In the genomic region with DNA sequence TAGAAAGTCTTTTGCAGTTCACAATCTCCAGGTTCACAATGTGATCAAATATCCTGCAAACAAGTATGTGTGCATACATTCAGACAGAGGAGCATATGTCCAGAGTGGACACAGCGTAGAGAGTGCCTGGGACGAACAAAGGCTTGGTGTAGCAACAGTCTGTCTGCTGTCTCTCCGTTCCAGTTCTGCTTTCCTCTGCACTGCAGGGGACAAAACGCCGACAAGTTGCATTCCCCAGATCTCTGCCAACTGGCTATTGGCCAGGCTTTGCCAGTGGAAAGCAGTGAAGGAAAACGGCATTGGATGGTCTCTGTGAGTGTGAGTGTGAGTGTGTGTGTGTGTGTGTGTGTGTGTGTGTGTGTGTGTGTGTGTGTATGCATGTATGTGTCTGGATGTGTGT, we compare ENCODE assay signal across 8 mouse cellular contexts. TPM values are rescaled to one million over a fixed set of nuclear protein-coding genes. Genes with fewer than 3 reads are reported as not detected.
DNase-seq lines count a peak whose midpoint lies in the region; ATAC-seq and TF ChIP-seq lines count a peak whose summit lies in the region.

No protein-coding gene starts in this region.

- no peak overlapping the region for H3K4me2 ChIP-seq in forebrain, postnatal 0 days (ENCODE audit: low read depth)
- no peak overlapping the region for H3K4me2 ChIP-seq in forebrain, embryonic 11.5 days (ENCODE audit: low read depth, low read length, severe bottlenecking)
- no peak overlapping the region for H3K4me2 ChIP-seq in lung, postnatal 0 days (replicated peaks; ENCODE audit: low read depth, low read length)

- DNase-seq in forebrain, postnatal 0 days = peak; percentile 23
- no peak for DNase-seq in forebrain, embryonic 11.5 days (ENCODE audit: low spot score)
- peak; percentile 19 to 21 for DNase-seq in lung, adult 18-20 months
- no peak for DNase-seq in lung, adult 2 months
- DNase-seq in brain, embryonic 14.5 days (ENCODE audit: low read depth) = peak; percentile 71
- peak; percentile 66 for DNase-seq in lung, postnatal 0 days (ENCODE audit: low spot score)
- DNase-seq in cerebellum, adult 8-10 months = no peak
- no peak for DNase-seq in ovary, postnatal 14 days (ENCODE audit: low spot score)

- H3K4me3 ChIP-seq in forebrain, postnatal 0 days (ENCODE audit: low read depth, low read length) = no peak overlapping the region
- no peak overlapping the region for H3K4me3 ChIP-seq in forebrain, embryonic 11.5 days (ENCODE audit: low read depth, low read length)
- no peak overlapping the region for H3K4me3 ChIP-seq in lung, adult 2 months (replicated peaks; ENCODE audit: extremely low read depth, low read depth, low read length)
- H3K4me3 ChIP-seq in lung, postnatal 0 days (ENCODE audit: low read depth, low read length) = no peak overlapping the region

- peak; percentile 62 for ATAC-seq in forebrain, postnatal 0 days
- no peak for ATAC-seq in forebrain, embryonic 11.5 days (replicated peaks; ENCODE audit: low FRiP score)
- peak; percentile 60 for ATAC-seq in lung, postnatal 0 days

- TF ChIP-seq EP300 in lung, postnatal 0 days (IDR thresholded peaks at IDR 0.05) = no peak

- TF ChIP-seq POLR2A in lung, adult 2 months (IDR thresholded peaks at IDR 0.05; ENCODE audit: borderline replicate concordance, extremely low read depth, low read depth, low read length) = no peak
- TF ChIP-seq POLR2A in brain, embryonic 14.5 days (IDR thresholded peaks at IDR 0.05; ENCODE audit: borderline replicate concordance, extremely low read depth, insufficient read depth, insufficient read length, poor library complexity, severe bottlenecking) = no peak

- H3K36me3 ChIP-seq in forebrain, postnatal 0 days (ENCODE audit: insufficient read depth) = no peaks in the 10 kb centered on the region
- H3K36me3 ChIP-seq in forebrain, embryonic 11.5 days (ENCODE audit: control insufficient read depth, insufficient read depth, low read length) = no peaks in the 10 kb centered on the region
- H3K36me3 ChIP-seq in lung, postnatal 0 days (ENCODE audit: insufficient read depth, low read length) = no peaks in the 10 kb centered on the region

- no peak overlapping the region for H3K9ac ChIP-seq in forebrain, postnatal 0 days
- H3K9ac ChIP-seq in forebrain, embryonic 11.5 days (ENCODE audit: low read length) = no peak overlapping the region
- no peak overlapping the region for H3K9ac ChIP-seq in lung, postnatal 0 days (replicated peaks; ENCODE audit: low read depth)

- H3K9me3 ChIP-seq in forebrain, postnatal 0 days (ENCODE audit: low read length) = no peaks in the 10 kb centered on the region
- no peaks in the 10 kb centered on the region for H3K9me3 ChIP-seq in forebrain, embryonic 11.5 days (ENCODE audit: control insufficient read depth, low read length)
- H3K9me3 ChIP-seq in lung, postnatal 0 days (ENCODE audit: low read length) = no peaks in the 10 kb centered on the region

- no peaks in the 10 kb centered on the region for H3K4me1 ChIP-seq in forebrain, postnatal 0 days (ENCODE audit: insufficient read depth)
- no peaks in the 10 kb centered on the region for H3K4me1 ChIP-seq in forebrain, embryonic 11.5 days (replicated peaks; ENCODE audit: control insufficient read depth, insufficient read depth, low read length)
- H3K4me1 ChIP-seq in lung, adult 2 months (ENCODE audit: control insufficient read depth, insufficient read depth, low read length) = no peaks in the 10 kb centered on the region; the same call in 1 of the 2 replicates
- no peaks in the 10 kb centered on the region for H3K4me1 ChIP-seq in lung, postnatal 0 days (ENCODE audit: insufficient read depth, low read depth, low read length)

- no peak overlapping the region for H3K27ac ChIP-seq in forebrain, postnatal 0 days (ENCODE audit: low read depth, low read length)
- no peak overlapping the region for H3K27ac ChIP-seq in forebrain, embryonic 11.5 days (ENCODE audit: low read depth, low read length)
- H3K27ac ChIP-seq in lung, postnatal 0 days (ENCODE audit: low read length) = no peak overlapping the region

- no peak for TF ChIP-seq CTCF in forebrain, postnatal 0 days (IDR thresholded peaks at IDR 0.05; ENCODE audit: low read depth)
- TF ChIP-seq CTCF in lung, adult 2 months (IDR thresholded peaks at IDR 0.05; ENCODE audit: insufficient read depth, low read length) = no peak
- TF ChIP-seq CTCF in brain, embryonic 14.5 days (IDR thresholded peaks at IDR 0.05; ENCODE audit: borderline replicate concordance, extremely low read depth, insufficient read depth, insufficient read length) = no peak
- TF ChIP-seq CTCF in lung, postnatal 0 days (IDR thresholded peaks at IDR 0.05) = no peak

- WGBS in forebrain, postnatal 0 days = 31% methylated on average over 6 of the region's 6 CpGs
- WGBS in forebrain, embryonic 11.5 days = 87% methylated on average over 6 of the region's 6 CpGs
- WGBS in lung, adult 2 months = 26% methylated on average over 6 of the region's 6 CpGs
- 21% methylated on average over 6 of the region's 6 CpGs for WGBS in lung, postnatal 0 days

- H3K27me3 ChIP-seq in forebrain, postnatal 0 days (ENCODE audit: insufficient read depth, low read length) = no peaks in the 10 kb centered on the region
- H3K27me3 ChIP-seq in forebrain, embryonic 11.5 days (ENCODE audit: control insufficient read depth, insufficient read depth, low read length) = no peaks in the 10 kb centered on the region
- H3K27me3 ChIP-seq in lung, postnatal 0 days (replicated peaks; ENCODE audit: insufficient read depth, low read length) = no peaks in the 10 kb centered on the region

RNA-seq across cellular contexts. Expression of gene Gdi2, which starts 14.4 kb away (rescaled TPM):
- 297 and 300 TPM in 2 replicates for total RNA-seq in forebrain, postnatal 0 days (2014; rRNA removed)
- polyA plus RNA-seq in forebrain, postnatal 0 days (2015; fragmentation: Nextera tagmentation; extraction: Ambion mirVana) = 376 and 382 TPM in 2 replicates
- polyA plus RNA-seq in forebrain, embryonic 11.5 days (2014; fragmentation: Nextera tagmentation; extraction: Ambion mirVana) = 493 and 502 TPM in 2 replicates
- 119 and 134 TPM in 2 replicates for polyA plus RNA-seq in lung, adult 2 months (2012; rRNA removed)
- polyA plus RNA-seq in brain, embryonic 14.5 days (2012; rRNA removed) = 260 and 306 TPM in 2 replicates
- 322 and 323 TPM in 2 replicates for polyA plus RNA-seq in lung, postnatal 0 days (2015; fragmentation: Nextera tagmentation; extraction: Ambion mirVana)

Comparison
In these comparisons a context has a peak if more than half of its experiments do, and no peak if none do; other contexts are left out.
1. DNase-seq: peak in forebrain, postnatal 0 days (single experiment), lung, adult 18-20 months (2 of 2), brain, embryonic 14.5 days (single experiment) and lung, postnatal 0 days (single experiment); none in forebrain, embryonic 11.5 days (single experiment), lung, adult 2 months (single experiment), cerebellum, adult 8-10 months (single experiment) and ovary, postnatal 14 days (single experiment).